Mouse (Mus musculus) gastrocnemius, adult 2 months (tissue): ENCODE measurements around the gene Vmn1r120. TPM values are rescaled to one million over a fixed set of nuclear protein-coding genes. Genes with fewer than 3 reads are reported as not detected.
"Not testable (repeated sequence)": the region's sequence is repeated elsewhere in the genome, so short reads cannot be mapped to it uniquely, and the experiment has no call there.

Source experiments
- DNase-seq: peaks from one replicate; pipeline ENCODE4 v3.0.0; 2022
- H3K27ac ChIP-seq: fragments of 200-600 bp; 2 replicates; pipeline ENCODE4 v1.8.1; 2022; ENCODE audit warnings: mild to moderate bottlenecking
- H3K4me3 ChIP-seq: fragments of 200-600 bp; 2 replicates; pipeline ENCODE4 v1.8.1; 2022; ENCODE audit warnings: mild to moderate bottlenecking, moderate library complexity
- intact Hi-C: fragments of 180-260 bp; cut with DNase I; formaldehyde crosslinking; loops from one replicate; pipeline ENCODE4 v1.15.1; 2025
- long read RNA-seq, 2 experiments: library from polyadenylated mRNA; stranded (forward); transcript quantifications; one replicate each; pipeline ENCODE4 v2.0.0; 2021
- total RNA-seq, 2 experiments: library from RNA; stranded (reverse); gene quantifications; 2 replicates each; pipeline ENCODE4 v1.2.3; 2021

The Vmn1r120 gene
- total RNA-seq: not detected
- long read RNA-seq, experiment 1: 0 reads
- long read RNA-seq, experiment 2: 0 reads

DNA sequence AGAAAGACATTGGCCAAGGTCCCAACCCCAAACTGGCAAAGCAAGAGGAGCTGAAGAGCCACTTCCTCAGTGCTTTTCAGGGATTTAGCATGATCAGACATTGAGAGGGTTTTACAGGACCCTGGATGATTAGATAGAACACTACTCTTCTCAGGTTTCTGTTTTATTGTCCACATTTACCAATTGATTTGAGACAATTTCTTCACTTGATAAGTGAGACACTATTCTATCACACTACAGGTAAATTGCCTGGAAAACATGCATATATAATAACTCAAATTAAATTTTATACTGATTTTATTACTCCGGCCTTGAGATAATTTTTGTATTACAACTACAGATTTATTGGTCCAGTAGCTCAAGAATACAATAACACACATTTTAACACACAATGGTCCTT is at the start of gene Vmn1r120:
Vmn1r120 (minus strand) TSS at position 101 of the 400 bp plus-strand sequence.
- DNase-seq, H3K4me3 ChIP-seq, H3K27ac ChIP-seq, intact Hi-C loops: not testable (repeated sequence)

DNA sequence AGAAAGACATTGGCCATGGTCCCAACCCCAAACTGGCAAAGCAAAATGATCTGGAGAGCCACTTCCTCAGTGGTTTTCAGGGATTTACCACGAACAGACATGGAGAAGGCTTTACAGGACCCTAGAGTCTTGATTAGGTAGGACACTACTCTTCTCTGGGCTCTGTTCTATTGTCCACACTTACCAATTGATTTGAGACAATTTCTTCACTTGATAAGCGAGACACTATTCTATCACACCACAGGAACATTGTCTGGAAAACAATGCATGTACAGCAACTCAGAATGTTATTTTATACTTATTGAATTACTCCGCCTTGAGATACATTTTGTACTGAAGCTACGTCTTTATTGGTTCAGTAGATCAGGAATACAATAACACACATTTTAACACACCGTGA is 44.8 kb upstream of the Vmn1r120 start, which contains the start of gene Vmn1r121:
Vmn1r121 (minus strand) TSS at position 101 of the 400 bp plus-strand sequence.
- H3K27ac ChIP-seq, DNase-seq, intact Hi-C loops: not testable (repeated sequence)

DNA sequence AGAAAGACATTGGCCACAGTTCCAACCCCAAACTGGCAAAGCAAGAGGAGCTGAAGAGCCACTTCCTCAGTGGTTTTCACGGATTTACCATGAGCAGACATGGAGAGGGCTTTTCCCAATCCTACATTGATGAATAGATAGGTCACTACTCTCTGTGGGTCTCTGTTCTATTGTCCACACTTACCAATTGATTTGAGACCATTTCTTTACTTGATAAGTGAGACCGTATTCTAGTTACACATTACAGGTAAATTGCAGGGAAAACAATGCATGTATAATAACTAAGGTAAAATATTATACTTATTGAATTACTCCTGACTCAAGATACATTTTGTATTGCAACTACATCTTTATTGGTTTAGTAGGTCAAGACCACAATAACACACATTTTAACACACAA is 41.2 kb downstream of the Vmn1r120 start, which contains the start of gene Vmn1r119:
Vmn1r119 (minus strand) TSS at position 101 of the 400 bp plus-strand sequence.
- H3K27ac ChIP-seq, DNase-seq, H3K4me3 ChIP-seq, intact Hi-C loops: not testable (repeated sequence)

More for the DNA sequence above, 44.8 kb upstream of the Vmn1r120 start, which contains the start of gene Vmn1r121:
- H3K4me3 ChIP-seq: not testable (repeated sequence)

Other genes starting within 250 kb of the Vmn1r120 start
- not detected for gene Vmn1r114, start 241.6 kb downstream of the Vmn1r120 start, total RNA-seq
- not detected for gene Vmn1r115, start 208.8 kb downstream of the Vmn1r120 start, total RNA-seq
- not detected for gene Vmn1r116, start 181.5 kb downstream of the Vmn1r120 start, total RNA-seq
- gene Vmn1r117, start 169.7 kb downstream of the Vmn1r120 start, total RNA-seq: not detected
- gene Vmn1r118, start 141.4 kb downstream of the Vmn1r120 start, total RNA-seq: not detected
- gene Vmn1r119, start 41.3 kb downstream of the Vmn1r120 start, total RNA-seq: not detected
- gene Vmn1r121, start 44.7 kb upstream of the Vmn1r120 start, total RNA-seq: not detected
- not detected for gene Vmn1r122, start 80.3 kb upstream of the Vmn1r120 start, total RNA-seq
- gene Vmn1r123, start 108.4 kb upstream of the Vmn1r120 start, total RNA-seq: not detected
- gene Gm5157, start 136.6 kb upstream of the Vmn1r120 start, total RNA-seq: not detected
- gene Vmn1r124, start 206.8 kb upstream of the Vmn1r120 start, total RNA-seq: not detected
- not detected for gene Vmn1r125, start 218.4 kb upstream of the Vmn1r120 start, total RNA-seq
- not detected for gene Vmn1r126, start 247.7 kb upstream of the Vmn1r120 start, total RNA-seq